19 mouse cellular contexts compared by ENCODE assay signal in genomic region chr4:116141736-116142135, GRCm38 (mm10). TPM values are rescaled to one million over a fixed set of nuclear protein-coding genes. Genes with fewer than 3 reads are reported as not detected.
"Had no signal": no experiment of that assay in that cellular context is flagged by ENCODE, and none has a peak within 500 bp of the region (broad histone marks: within the 10 kb centered on the region; RNA-seq: fewer than 3 reads in every experiment).

No protein-coding gene starts in this region.

- H3K27ac ChIP-seq: limb, embryonic 12.5 days; liver, embryonic 14.5 days; midbrain, embryonic 12.5 days had no signal

- H3K4me2 ChIP-seq: limb, embryonic 12.5 days; midbrain, embryonic 12.5 days had no signal

- H3K4me3 ChIP-seq: limb, embryonic 12.5 days; megakaryocyte, embryonic 14.5 days; midbrain, embryonic 12.5 days had no signal

- H3K9ac ChIP-seq: limb, embryonic 12.5 days; liver, embryonic 14.5 days; midbrain, embryonic 12.5 days had no signal

- H3K9me3 ChIP-seq: limb, embryonic 12.5 days; megakaryocyte, embryonic 14.5 days; midbrain, embryonic 12.5 days had no signal

- DNase-seq: kidney, postnatal 4 days; liver; lung, adult 18-20 months; lung, postnatal 36 days; spleen, adult 18-20 months; thymus, adult 18-20 months; thymus, postnatal 14 days had no signal

- H3K36me3 ChIP-seq: limb, embryonic 12.5 days; midbrain, embryonic 12.5 days had no signal

- ATAC-seq: midbrain, embryonic 16.5 days had no signal

RNA-seq across cellular contexts. Expression of gene Tspan1, which starts 25.7 kb away (rescaled TPM):
- total RNA-seq: layer of hippocampus, adult 8-10 months; layer of hippocampus, postnatal 14 days had no signal
- polyA plus RNA-seq: liver, embryonic 14.5 days; midbrain, embryonic 16.5 days had no signal

RNA-seq across cellular contexts. Expression of gene 1700042G07Rik, which starts 31.4 kb away (rescaled TPM):
- total RNA-seq: layer of hippocampus, adult 8-10 months; layer of hippocampus, postnatal 14 days; left cerebral cortex, postnatal 36 days had no signal
- polyA plus RNA-seq: kidney, postnatal 0 days; limb, embryonic 12.5 days; liver, embryonic 14.5 days; lung, embryonic 16.5 days; midbrain, embryonic 12.5 days; midbrain, embryonic 16.5 days; neural tube, embryonic 14.5 days; stomach, embryonic 14.5 days had no signal
